Mouse (Mus musculus): ENCODE measurements around the gene Ptgdr2. TPM values are rescaled to one million over a fixed set of nuclear protein-coding genes. Genes with fewer than 3 reads are reported as not detected.

Gene Ptgdr2
- polyA plus RNA-seq, 2 experiments: 0.04 to 0.05 TPM

- no peak overlapping the region for H3K9ac ChIP-seq (replicated peaks)
- TF ChIP-seq EP300 (IDR thresholded peaks at IDR 0.05; ENCODE audit: low read depth) (no peak), CTCF (IDR thresholded peaks at IDR 0.05; ENCODE audit: low read depth) (no peak)
- no peaks in the 10 kb centered on the region for H3K4me1 ChIP-seq (replicated peaks; ENCODE audit: control insufficient read depth in 2 of 2, insufficient read depth in 2 of 2, low read length in 1 of 2)
- H3K9me3 ChIP-seq (ENCODE audit: control insufficient read depth, low read length): no peaks in the 10 kb centered on the region
- 56% methylated on average over 1 of the region's 1 CpGs for WGBS (ENCODE audit: insufficient replicate concordance)
- no peaks in the 10 kb centered on the region for H3K27me3 ChIP-seq (ENCODE audit: control insufficient read depth, insufficient read depth, low read length)
- DNase-seq (ENCODE audit: low read depth in 3 of 3, low spot score in 3 of 3): no peak
- no peak overlapping the region for H3K4me2 ChIP-seq (ENCODE audit: low read depth)
- no peaks in the 10 kb centered on the region for H3K36me3 ChIP-seq (replicated peaks; ENCODE audit: control insufficient read depth, insufficient read depth, low read depth)
- no peak overlapping the region for H3K27ac ChIP-seq
- no peak overlapping the region for H3K4me3 ChIP-seq (ENCODE audit: insufficient read depth in 1 of 2, low read depth in 2 of 2, low read length in 2 of 2)
- no peak for ATAC-seq (ENCODE audit: insufficient read depth)
These were observed 51.6 kb downstream of the Ptgdr2 start for GRCm38 (mm10) chr19:10988563-10988962.

GRCm38 (mm10) chr19:10990751-10991150 is 53.8 kb downstream of the Ptgdr2 start:
- no peaks in the 10 kb centered on the region for H3K4me1 ChIP-seq (replicated peaks; ENCODE audit: control insufficient read depth in 2 of 2, insufficient read depth in 2 of 2, low read length in 1 of 2)
- TF ChIP-seq CTCF (IDR thresholded peaks at IDR 0.05; ENCODE audit: low read depth): no peak
- no peak for TF ChIP-seq EP300 (IDR thresholded peaks at IDR 0.05; ENCODE audit: low read depth)
- no peak overlapping the region for H3K4me2 ChIP-seq (ENCODE audit: low read depth)
- no peak overlapping the region for H3K4me3 ChIP-seq (ENCODE audit: insufficient read depth in 1 of 2, low read depth in 2 of 2, low read length in 2 of 2)
- 44% methylated on average over 1 of the region's 1 CpGs for WGBS (ENCODE audit: insufficient replicate concordance)
- ATAC-seq (ENCODE audit: insufficient read depth) (no peak), DNase-seq (ENCODE audit: low read depth in 3 of 3, low spot score in 3 of 3) (no peak)
- no peak overlapping the region for H3K27ac ChIP-seq
- no peaks in the 10 kb centered on the region for H3K9me3 ChIP-seq (ENCODE audit: control insufficient read depth, low read length)
- no peaks in the 10 kb centered on the region for H3K36me3 ChIP-seq (replicated peaks; ENCODE audit: control insufficient read depth, insufficient read depth, low read depth)
- no peak overlapping the region for H3K9ac ChIP-seq (replicated peaks)
- no peaks in the 10 kb centered on the region for H3K27me3 ChIP-seq (ENCODE audit: control insufficient read depth, insufficient read depth, low read length)

- Histone ChIP-seq H3K9ac (replicated peaks) (no peak overlapping the region), H3K27me3 (ENCODE audit: control insufficient read depth, insufficient read depth, low read length) (no peaks in the 10 kb centered on the region), H3K9me3 (ENCODE audit: control insufficient read depth, low read length) (no peaks in the 10 kb centered on the region), H3K4me3 (ENCODE audit: insufficient read depth in 1 of 2, low read depth in 2 of 2, low read length in 2 of 2) (no peak overlapping the region), H3K27ac (no peak overlapping the region), H3K36me3 (replicated peaks; ENCODE audit: control insufficient read depth, insufficient read depth, low read depth) (no peaks in the 10 kb centered on the region), H3K4me2 (ENCODE audit: low read depth) (no peak overlapping the region), H3K4me1 (replicated peaks; ENCODE audit: control insufficient read depth in 2 of 2, insufficient read depth in 2 of 2, low read length in 1 of 2) (no peaks in the 10 kb centered on the region)
- DNase-seq (ENCODE audit: low read depth in 3 of 3, low spot score in 3 of 3): no peak
- no peak for ATAC-seq (ENCODE audit: insufficient read depth)
- TF ChIP-seq EP300 (IDR thresholded peaks at IDR 0.05; ENCODE audit: low read depth) (no peak), CTCF (IDR thresholded peaks at IDR 0.05; ENCODE audit: low read depth) (no peak)
These were observed 55.0 kb downstream of the Ptgdr2 start for GRCm38 (mm10) chr19:10991911-10992310.

Other genes starting within 250 kb of the Ptgdr2 start
- gene Vps37c, start 248.4 kb upstream of the Ptgdr2 start, polyA plus RNA-seq (2012; rRNA removed): 6.0 and 6.3 TPM in 2 replicates
- 9.3 and 10.4 TPM in 2 replicates for gene Vps37c, start 248.4 kb upstream of the Ptgdr2 start, polyA plus RNA-seq (2014; fragmentation: Nextera tagmentation; extraction: Ambion mirVana)
- 0.02 and 0.13 TPM in 2 replicates for gene Cd5, start 198.2 kb upstream of the Ptgdr2 start, polyA plus RNA-seq (2012; rRNA removed)
- 0.04 TPM in 1 of 2 replicates, not detected in the other for gene Cd5, start 198.2 kb upstream of the Ptgdr2 start, polyA plus RNA-seq (2014; fragmentation: Nextera tagmentation; extraction: Ambion mirVana)
- gene Cd6, start 107.1 kb upstream of the Ptgdr2 start, polyA plus RNA-seq (2012; rRNA removed): not detected in 2 replicates
- gene Cd6, start 107.1 kb upstream of the Ptgdr2 start, polyA plus RNA-seq (2014; fragmentation: Nextera tagmentation; extraction: Ambion mirVana): 0.05 TPM in 1 of 2 replicates, not detected in the other
- gene Slc15a3, start 97.4 kb upstream of the Ptgdr2 start, polyA plus RNA-seq (2012; rRNA removed): 3.7 and 3.8 TPM in 2 replicates
- gene Slc15a3, start 97.4 kb upstream of the Ptgdr2 start, polyA plus RNA-seq (2014; fragmentation: Nextera tagmentation; extraction: Ambion mirVana): 0.90 and 1.4 TPM in 2 replicates
- gene Tmem132a, start 67.2 kb upstream of the Ptgdr2 start, polyA plus RNA-seq (2012; rRNA removed): 2.5 and 2.8 TPM in 2 replicates
- 1.6 and 2.2 TPM in 2 replicates for gene Tmem132a, start 67.2 kb upstream of the Ptgdr2 start, polyA plus RNA-seq (2014; fragmentation: Nextera tagmentation; extraction: Ambion mirVana)
- 10.9 and 11.1 TPM in 2 replicates for gene Tmem109, start 55.2 kb upstream of the Ptgdr2 start, polyA plus RNA-seq (2012; rRNA removed)
- 16.1 and 16.5 TPM in 2 replicates for gene Tmem109, start 55.2 kb upstream of the Ptgdr2 start, polyA plus RNA-seq (2014; fragmentation: Nextera tagmentation; extraction: Ambion mirVana)
- 108 and 117 TPM in 2 replicates for gene Prpf19, start 41.9 kb upstream of the Ptgdr2 start, polyA plus RNA-seq (2012; rRNA removed)
- 15.7 and 19.1 TPM in 2 replicates for gene Prpf19, start 41.9 kb upstream of the Ptgdr2 start, polyA plus RNA-seq (2014; fragmentation: Nextera tagmentation; extraction: Ambion mirVana)
- gene Zp1, start 16.5 kb upstream of the Ptgdr2 start, polyA plus RNA-seq (2012; rRNA removed): not detected in 2 replicates
- not detected in 2 replicates for gene Zp1, start 16.5 kb upstream of the Ptgdr2 start, polyA plus RNA-seq (2014; fragmentation: Nextera tagmentation; extraction: Ambion mirVana)
- 3.3 and 4.9 TPM in 2 replicates for gene Ccdc86, start 12.1 kb downstream of the Ptgdr2 start, polyA plus RNA-seq (2012; rRNA removed)
- 9.9 and 10.6 TPM in 2 replicates for gene Ccdc86, start 12.1 kb downstream of the Ptgdr2 start, polyA plus RNA-seq (2014; fragmentation: Nextera tagmentation; extraction: Ambion mirVana)
- gene Ms4a10, start 37.5 kb downstream of the Ptgdr2 start, polyA plus RNA-seq (2012; rRNA removed): not detected in 2 replicates
- 0.23 TPM in 1 of 2 replicates, not detected in the other for gene Ms4a10, start 37.5 kb downstream of the Ptgdr2 start, polyA plus RNA-seq (2014; fragmentation: Nextera tagmentation; extraction: Ambion mirVana)
- gene Ms4a15, start 56.1 kb downstream of the Ptgdr2 start, polyA plus RNA-seq (2012; rRNA removed): not detected in 2 replicates
- not detected in 2 replicates for gene Ms4a15, start 56.1 kb downstream of the Ptgdr2 start, polyA plus RNA-seq (2014; fragmentation: Nextera tagmentation; extraction: Ambion mirVana)
- gene Ms4a18, start 80.9 kb downstream of the Ptgdr2 start, polyA plus RNA-seq (2012; rRNA removed): 0.02 TPM in 1 of 2 replicates, not detected in the other
- not detected in 2 replicates for gene Ms4a18, start 80.9 kb downstream of the Ptgdr2 start, polyA plus RNA-seq (2014; fragmentation: Nextera tagmentation; extraction: Ambion mirVana)
- gene Ms4a8a, start 143.9 kb downstream of the Ptgdr2 start, polyA plus RNA-seq (2012; rRNA removed): 0.08 and 0.25 TPM in 2 replicates
- gene Ms4a8a, start 143.9 kb downstream of the Ptgdr2 start, polyA plus RNA-seq (2014; fragmentation: Nextera tagmentation; extraction: Ambion mirVana): 0.11 TPM in 1 of 2 replicates, not detected in the other
- not detected in 2 replicates for gene 1700017D01Rik, start 193.7 kb downstream of the Ptgdr2 start, polyA plus RNA-seq (2012; rRNA removed)
- not detected in 2 replicates for gene 1700017D01Rik, start 193.7 kb downstream of the Ptgdr2 start, polyA plus RNA-seq (2014; fragmentation: Nextera tagmentation; extraction: Ambion mirVana)
- gene 1700025F22Rik, start 228.2 kb downstream of the Ptgdr2 start, polyA plus RNA-seq (2012; rRNA removed): not detected in 2 replicates
- gene 1700025F22Rik, start 228.2 kb downstream of the Ptgdr2 start, polyA plus RNA-seq (2014; fragmentation: Nextera tagmentation; extraction: Ambion mirVana): not detected in 2 replicates

Measured in liver, embryonic 14.5 days (tissue).